Mouse (Mus musculus) ES-Bruce4 (cell line): ENCODE results near the gene Txnip.

ENCODE experiments used
- CTCF ChIP-seq: IDR thresholded peaks from one replicate; pipeline ENCODE4 v1.8.1; 2011; ENCODE audit warnings: low read depth, low read length
- EP300 ChIP-seq: IDR thresholded peaks from 2 replicates; pipeline ENCODE4 v1.6.1; 2011; ENCODE audit warnings: low read depth, low read length; ENCODE audit not compliant: insufficient read depth
- POLR2A ChIP-seq: IDR thresholded peaks from one replicate; pipeline ENCODE4 v1.8.1; 2011; ENCODE audit warnings: low read length; ENCODE audit not compliant: insufficient read depth

DNA sequence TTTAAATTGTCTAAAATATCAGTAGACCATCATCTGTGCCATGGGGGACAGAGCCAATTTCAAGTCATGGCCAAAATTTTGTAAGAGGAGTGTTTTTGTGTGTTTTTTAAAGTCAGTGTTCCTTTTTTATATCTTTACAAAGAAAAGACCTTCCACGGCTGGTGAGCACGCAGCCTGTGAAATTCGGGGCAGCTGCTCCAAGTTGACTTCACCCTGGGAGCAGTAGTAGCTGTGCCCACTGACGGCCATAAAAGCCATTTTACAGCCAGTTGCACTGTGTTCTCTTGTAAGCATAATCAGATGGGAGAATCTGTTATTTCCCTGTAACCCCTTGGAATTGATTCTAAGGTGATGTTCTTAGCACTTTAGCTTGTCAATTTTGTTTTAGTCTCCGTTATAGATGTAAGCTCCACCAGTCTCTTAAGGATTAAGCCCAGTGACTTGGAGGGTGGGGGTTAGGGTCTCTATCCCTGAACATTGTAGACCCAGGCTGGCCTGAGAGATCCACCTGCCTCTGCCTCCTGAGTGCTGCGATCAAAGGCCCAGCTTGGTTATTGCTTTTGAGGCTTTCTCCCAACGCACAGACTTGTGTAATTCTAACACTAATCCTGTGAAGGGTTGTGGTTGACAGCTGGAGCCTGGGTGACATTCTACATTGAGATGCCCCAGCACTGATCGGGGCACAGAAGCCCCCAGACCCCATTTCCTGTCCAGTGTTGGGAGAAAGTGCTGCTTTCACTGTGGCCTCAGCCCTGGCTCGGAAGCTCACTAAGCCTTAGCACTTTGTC lies 3.3 kb downstream of the Txnip start:
- no peak for TF ChIP-seq POLR2A
- TF ChIP-seq CTCF = no peak
- no peak for TF ChIP-seq EP300
